31 mouse cellular contexts compared by ENCODE assay signal in the genomic region with DNA sequence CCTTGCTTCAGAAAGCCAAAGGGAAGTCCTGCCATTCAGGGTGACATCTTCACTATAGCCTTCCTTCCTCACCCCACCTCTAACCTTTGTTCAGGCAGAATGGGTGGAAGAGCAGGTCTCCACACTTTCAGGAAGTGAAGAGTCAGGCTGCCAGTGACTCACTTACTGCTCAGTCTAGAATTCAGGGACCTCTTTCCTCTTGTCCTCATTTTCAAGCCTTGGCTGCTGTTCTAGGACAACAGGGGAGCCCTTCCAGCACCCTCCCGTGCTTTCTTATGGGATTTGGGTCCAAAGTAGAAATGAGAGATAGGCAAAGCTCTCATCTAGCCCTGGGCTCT. TPM values are rescaled to one million over a fixed set of nuclear protein-coding genes. Genes with fewer than 3 reads are reported as not detected.
DNase-seq lines count a peak whose midpoint lies in the region; ATAC-seq and TF ChIP-seq lines count a peak whose summit lies in the region.
"Had no signal": no experiment of that assay in that cellular context is flagged by ENCODE, and none has a peak within 500 bp of the region (broad histone marks: within the 10 kb centered on the region; RNA-seq: fewer than 3 reads in every experiment).

No protein-coding gene starts in this region.

- no peaks in the 10 kb centered on the region for H3K36me3 ChIP-seq in limb, embryonic 10.5 days
- H3K36me3 ChIP-seq: embryonic facial prominence, embryonic 10.5 days; embryonic facial prominence, embryonic 15.5 days; forebrain, embryonic 12.5 days; heart, embryonic 10.5 days; heart, embryonic 15.5 days; hindbrain, embryonic 13.5 days; midbrain, embryonic 13.5 days; stomach, embryonic 15.5 days had no signal

- peak; percentile 17 for TF ChIP-seq CTCF in left cerebral cortex, adult 2 months (IDR thresholded peaks at IDR 0.05)

- peak overlapping the region; percentile 44; the same call in 1 of the 2 replicates for H3K27ac ChIP-seq in left cerebral cortex, adult 2 months
- H3K27ac ChIP-seq in limb, embryonic 10.5 days = peak overlapping the region; percentile 19; the same call in 1 of the 2 replicates
- H3K27ac ChIP-seq: embryonic facial prominence, embryonic 10.5 days; embryonic facial prominence, embryonic 15.5 days; forebrain, embryonic 12.5 days; heart, embryonic 10.5 days; heart, embryonic 15.5 days; hindbrain, embryonic 13.5 days; liver, embryonic 14.5 days; macrophage; midbrain, embryonic 13.5 days; stomach, embryonic 15.5 days had no signal

- no peak overlapping the region for H3K4me3 ChIP-seq in left cerebral cortex, adult 2 months
- H3K4me3 ChIP-seq in limb, embryonic 10.5 days = no peak overlapping the region
- H3K4me3 ChIP-seq: embryonic facial prominence, embryonic 10.5 days; embryonic facial prominence, embryonic 15.5 days; forebrain, embryonic 12.5 days; heart, embryonic 10.5 days; heart, embryonic 15.5 days; hindbrain, embryonic 13.5 days; midbrain, embryonic 13.5 days; stomach, embryonic 15.5 days had no signal

- ATAC-seq in frontal cortex, adult (ENCODE audit: low TSS enrichment) = peak; percentile 20; the same call in 1 of the 2 replicates
- ATAC-seq: CD4-positive, CD25-positive, alpha-beta regulatory T cell, adult 4 months; forebrain, postnatal 0 days; midbrain, embryonic 13.5 days had no signal

- peaks cover 24% of the 10 kb centered on the region for H3K4me1 ChIP-seq in limb, embryonic 10.5 days
- H3K4me1 ChIP-seq: forebrain, embryonic 12.5 days; hindbrain, embryonic 13.5 days; midbrain, embryonic 13.5 days had no signal

- intact Hi-C loops in left cerebral cortex, adult 2 months (cut with DNase I) = no loop called here
- intact Hi-C loops in left cerebral cortex, postnatal 36 days (cut with DNase I) = no loop called here

- no peaks in the 10 kb centered on the region for H3K9me3 ChIP-seq in limb, embryonic 10.5 days (replicated peaks)
- H3K9me3 ChIP-seq: embryonic facial prominence, embryonic 10.5 days; embryonic facial prominence, embryonic 15.5 days; forebrain, embryonic 12.5 days; heart, embryonic 10.5 days; heart, embryonic 15.5 days; hindbrain, embryonic 13.5 days; midbrain, embryonic 13.5 days; stomach, embryonic 15.5 days had no signal

- no peaks in the 10 kb centered on the region for H3K27me3 ChIP-seq in limb, embryonic 10.5 days (ENCODE audit: low read depth, poor library complexity, severe bottlenecking)
- H3K27me3 ChIP-seq: embryonic facial prominence, embryonic 15.5 days; forebrain, embryonic 12.5 days; heart, embryonic 15.5 days; hindbrain, embryonic 13.5 days; midbrain, embryonic 13.5 days; stomach, embryonic 15.5 days had no signal

- WGBS in limb, embryonic 10.5 days = 68% methylated on average over 1 of the region's 1 CpGs

- no peak for DNase-seq in frontal cortex, postnatal 10 days (ENCODE audit: low spot score in 2 of 2)
- DNase-seq in left cerebral cortex, adult 2 months (ENCODE audit: extremely low spot score in 1 of 2, low spot score in 2 of 2) = no peak
- no peak for DNase-seq in left cerebral cortex, postnatal 36 days (ENCODE audit: low spot score in 2 of 2)
- no peak for DNase-seq in limb, embryonic 10.5 days (ENCODE audit: low spot score)
- no peak for DNase-seq in retina, embryonic 14.5 days (ENCODE audit: low spot score)
- no peak for DNase-seq in left cerebral cortex, adult 8-10 months (ENCODE audit: low spot score in 2 of 2)
- DNase-seq: cerebellum, adult 2 months; cerebellum, postnatal 14 days; forebrain, postnatal 0 days; gastrocnemius, postnatal 14 days; heart, postnatal 36 days; kidney, adult 2 months; layer of hippocampus, adult 9-11 months; liver; lung, adult 2 months; lung, postnatal 10 days; retina, postnatal 1 day; right cerebral cortex, postnatal 14 days; thymus, postnatal 25 days had no signal

RNA-seq across cellular contexts. Expression of a gene that starts 51.5 kb away (rescaled TPM):
- total RNA-seq in left cerebral cortex, adult 2 months (2021) = 10 to 100 TPM; 39.8 to 41.4 TPM
- 10 to 100 TPM; 37.4 to 39.4 TPM for total RNA-seq in left cerebral cortex, postnatal 36 days (2021)
- 8.1 and 9.7 TPM in 2 replicates for polyA plus RNA-seq in limb, embryonic 10.5 days (2016; fragmentation: Nextera tagmentation; extraction: Ambion mirVana)
- 10 to 100 TPM; 31.3 to 39.5 (median 34.0) TPM for total RNA-seq in left cerebral cortex, adult 8-10 months (2022)
